Comparison of ENCODE assay signal across 8 mouse cellular contexts in genomic region chr11:101230991-101231871, GRCm38 (mm10). TPM values are rescaled to one million over a fixed set of nuclear protein-coding genes. Genes with fewer than 3 reads are reported as not detected.
A peak's percentile ranks its signal among the peaks of the same experiment; 100 is the strongest.
DNase-seq lines count a peak whose midpoint lies in the region; ATAC-seq and TF ChIP-seq lines count a peak whose summit lies in the region.

No protein-coding gene starts in this region.

- H3K4me1 ChIP-seq in forebrain, embryonic 14.5 days (ENCODE audit: control insufficient read depth, insufficient read depth, low read length) = peaks cover 7% of the 10 kb centered on the region
- peaks cover 38% of the 10 kb centered on the region for H3K4me1 ChIP-seq in limb, embryonic 10.5 days
- H3K4me1 ChIP-seq in midbrain, embryonic 11.5 days (ENCODE audit: control insufficient read depth, insufficient read depth, low read length) = peaks cover 19% of the 10 kb centered on the region
- no peaks in the 10 kb centered on the region for H3K4me1 ChIP-seq in thymus, adult 2 months (replicated peaks; ENCODE audit: control insufficient read depth, insufficient read depth, low read length)

- H3K27ac ChIP-seq in forebrain, embryonic 14.5 days (ENCODE audit: low read depth, low read length) = peak overlapping the region; percentile 44
- peak overlapping the region; percentile 83 for H3K27ac ChIP-seq in limb, embryonic 10.5 days
- H3K27ac ChIP-seq in midbrain, embryonic 11.5 days (ENCODE audit: low read depth, low read length) = peak overlapping the region; percentile 14; the same call in 1 of the 2 replicates
- no peak overlapping the region for H3K27ac ChIP-seq in thymus, adult 2 months (ENCODE audit: control insufficient read depth, insufficient read depth, low read length)

- H3K4me3 ChIP-seq in forebrain, embryonic 14.5 days (ENCODE audit: low read depth, low read length) = no peak overlapping the region
- peak overlapping the region; percentile 34 for H3K4me3 ChIP-seq in limb, embryonic 10.5 days
- H3K4me3 ChIP-seq in midbrain, embryonic 11.5 days (ENCODE audit: low read depth, low read length) = no peak overlapping the region
- no peak overlapping the region for H3K4me3 ChIP-seq in thymus, adult 2 months (ENCODE audit: control insufficient read depth, insufficient read depth, low read length)

- no peak for ATAC-seq in forebrain, embryonic 14.5 days
- no peak for ATAC-seq in midbrain, embryonic 11.5 days (ENCODE audit: low FRiP score)

- H3K27me3 ChIP-seq in forebrain, embryonic 14.5 days (replicated peaks; ENCODE audit: control insufficient read depth, insufficient read depth, low read length) = no peaks in the 10 kb centered on the region; the same call in 1 of the 2 replicates
- no peaks in the 10 kb centered on the region for H3K27me3 ChIP-seq in limb, embryonic 10.5 days (ENCODE audit: low read depth, poor library complexity, severe bottlenecking)
- H3K27me3 ChIP-seq in midbrain, embryonic 11.5 days (ENCODE audit: control insufficient read depth, insufficient read depth, low read length) = no peaks in the 10 kb centered on the region
- no peaks in the 10 kb centered on the region for H3K27me3 ChIP-seq in thymus, adult 2 months (ENCODE audit: control insufficient read depth, insufficient read depth, low read length)

- H3K9ac ChIP-seq in forebrain, embryonic 14.5 days (ENCODE audit: low read length) = no peak overlapping the region
- H3K9ac ChIP-seq in midbrain, embryonic 11.5 days (ENCODE audit: low read length) = peak overlapping the region; percentile 24; the same call in 1 of the 2 replicates

- DNase-seq in urinary bladder, postnatal 4 days (ENCODE audit: low spot score in 2 of 2) = peak; percentile 63 to 71
- no peak for DNase-seq in urinary bladder, postnatal 25 days (ENCODE audit: low spot score)
- no peak for DNase-seq in forebrain, embryonic 14.5 days (ENCODE audit: low spot score)
- peak; percentile 75 for DNase-seq in heart, postnatal 4 days
- peak; percentile 56 for DNase-seq in limb, embryonic 10.5 days (ENCODE audit: low spot score)
- no peak for DNase-seq in midbrain, embryonic 11.5 days (ENCODE audit: low spot score, missing footprints)
- no peak for DNase-seq in thymus, adult 2 months
- no peak for DNase-seq in frontal cortex, postnatal 25 days (ENCODE audit: low spot score in 2 of 2)

- H3K9me3 ChIP-seq in forebrain, embryonic 14.5 days (replicated peaks; ENCODE audit: control insufficient read depth, low read length) = no peaks in the 10 kb centered on the region
- no peaks in the 10 kb centered on the region for H3K9me3 ChIP-seq in limb, embryonic 10.5 days (replicated peaks)
- no peaks in the 10 kb centered on the region for H3K9me3 ChIP-seq in midbrain, embryonic 11.5 days (ENCODE audit: control insufficient read depth, low read length)

- H3K4me2 ChIP-seq in forebrain, embryonic 14.5 days (ENCODE audit: low read length) = no peak overlapping the region
- H3K4me2 ChIP-seq in midbrain, embryonic 11.5 days = peak overlapping the region; percentile 19

- TF ChIP-seq CTCF in thymus, adult 2 months (IDR thresholded peaks at IDR 0.05; ENCODE audit: borderline replicate concordance, control insufficient read depth, extremely low read depth, insufficient read depth, low read length, poor library complexity) = no peak

- no peaks in the 10 kb centered on the region for H3K36me3 ChIP-seq in forebrain, embryonic 14.5 days (ENCODE audit: control insufficient read depth, insufficient read depth, low read length)
- H3K36me3 ChIP-seq in limb, embryonic 10.5 days = no peaks in the 10 kb centered on the region
- no peaks in the 10 kb centered on the region for H3K36me3 ChIP-seq in midbrain, embryonic 11.5 days (ENCODE audit: control insufficient read depth, insufficient read depth, low read length)
- no peaks in the 10 kb centered on the region for H3K36me3 ChIP-seq in thymus, adult 2 months (ENCODE audit: control insufficient read depth, insufficient read depth, low read length)

- WGBS in forebrain, embryonic 14.5 days = 16% methylated on average over 18 of the region's 18 CpGs
- WGBS in limb, embryonic 10.5 days = 5% methylated on average over 18 of the region's 18 CpGs
- 13% methylated on average over 18 of the region's 18 CpGs for WGBS in midbrain, embryonic 11.5 days
- WGBS in thymus, adult 2 months = 22% methylated on average over 18 of the region's 18 CpGs

- TF ChIP-seq POLR2A in thymus, adult 2 months (IDR thresholded peaks at IDR 0.05; ENCODE audit: control insufficient read depth, extremely low read depth, insufficient read depth, low read length, poor library complexity) = no peak

RNA-seq across cellular contexts. Expression of gene Ezh1, which starts 5.0 kb away (rescaled TPM):
- polyA plus RNA-seq in forebrain, embryonic 14.5 days (2014; fragmentation: Nextera tagmentation; extraction: Ambion mirVana) = 16.1 and 22.4 TPM in 2 replicates
- 10 to 100 TPM; 14.7 to 15.0 TPM for total RNA-seq in heart, postnatal 4 days (2021)
- 10.1 and 13.6 TPM in 2 replicates for polyA plus RNA-seq in limb, embryonic 10.5 days (2016; fragmentation: Nextera tagmentation; extraction: Ambion mirVana)
- polyA plus RNA-seq in midbrain, embryonic 11.5 days (2014; fragmentation: Nextera tagmentation; extraction: Ambion mirVana) = 10.4 and 10.6 TPM in 2 replicates
- 38.8 and 43.3 TPM in 2 replicates for polyA plus RNA-seq in thymus, adult 2 months (2012; rRNA removed)

RNA-seq across cellular contexts. Expression of gene Ramp2, which starts 14.6 kb away (rescaled TPM):
- polyA plus RNA-seq in forebrain, embryonic 14.5 days (2014; fragmentation: Nextera tagmentation; extraction: Ambion mirVana) = 80.4 and 80.9 TPM in 2 replicates
- 100 to 1,000 TPM; 122 to 134 TPM for total RNA-seq in heart, postnatal 4 days (2021)
- 54.2 and 61.5 TPM in 2 replicates for polyA plus RNA-seq in limb, embryonic 10.5 days (2016; fragmentation: Nextera tagmentation; extraction: Ambion mirVana)
- 65.6 and 73.4 TPM in 2 replicates for polyA plus RNA-seq in midbrain, embryonic 11.5 days (2014; fragmentation: Nextera tagmentation; extraction: Ambion mirVana)
- polyA plus RNA-seq in thymus, adult 2 months (2012; rRNA removed) = 13.5 and 20.5 TPM in 2 replicates

RNA-seq across cellular contexts. Expression of gene Vps25, which starts 22.3 kb away (rescaled TPM):
- 110 and 118 TPM in 2 replicates for polyA plus RNA-seq in forebrain, embryonic 14.5 days (2014; fragmentation: Nextera tagmentation; extraction: Ambion mirVana)
- 10 to 100 TPM; 87.6 to 88.7 TPM for total RNA-seq in heart, postnatal 4 days (2021)
- polyA plus RNA-seq in limb, embryonic 10.5 days (2016; fragmentation: Nextera tagmentation; extraction: Ambion mirVana) = 118 and 127 TPM in 2 replicates
- 122 and 130 TPM in 2 replicates for polyA plus RNA-seq in midbrain, embryonic 11.5 days (2014; fragmentation: Nextera tagmentation; extraction: Ambion mirVana)
- 88.3 and 92.6 TPM in 2 replicates for polyA plus RNA-seq in thymus, adult 2 months (2012; rRNA removed)

RNA-seq across cellular contexts. Expression of gene Wnk4, which starts 29.1 kb away (rescaled TPM):
- 3.0 and 3.4 TPM in 2 replicates for polyA plus RNA-seq in forebrain, embryonic 14.5 days (2014; fragmentation: Nextera tagmentation; extraction: Ambion mirVana)
- 1 to 10 TPM; 4.5 to 7.2 TPM for total RNA-seq in heart, postnatal 4 days (2021)
- polyA plus RNA-seq in limb, embryonic 10.5 days (2016; fragmentation: Nextera tagmentation; extraction: Ambion mirVana) = 4.7 and 6.2 TPM in 2 replicates
- polyA plus RNA-seq in midbrain, embryonic 11.5 days (2014; fragmentation: Nextera tagmentation; extraction: Ambion mirVana) = 4.8 and 5.2 TPM in 2 replicates
- polyA plus RNA-seq in thymus, adult 2 months (2012; rRNA removed) = 1.2 TPM in 2 replicates

RNA-seq across cellular contexts. Expression of gene Cntd1, which starts 47.6 kb away (rescaled TPM):
- 0.76 and 1.3 TPM in 2 replicates for polyA plus RNA-seq in forebrain, embryonic 14.5 days (2014; fragmentation: Nextera tagmentation; extraction: Ambion mirVana)
- under 1 TPM; 0.41 to 0.47 TPM for total RNA-seq in heart, postnatal 4 days (2021)
- polyA plus RNA-seq in limb, embryonic 10.5 days (2016; fragmentation: Nextera tagmentation; extraction: Ambion mirVana) = 1.1 TPM in 2 replicates
- 1.4 and 1.7 TPM in 2 replicates for polyA plus RNA-seq in midbrain, embryonic 11.5 days (2014; fragmentation: Nextera tagmentation; extraction: Ambion mirVana)
- polyA plus RNA-seq in thymus, adult 2 months (2012; rRNA removed) = 0.71 and 0.84 TPM in 2 replicates

Comparison
In these comparisons a context has a peak if more than half of its experiments do, and no peak if none do; other contexts are left out.
1. DNase-seq: peak in urinary bladder, postnatal 4 days (2 of 2), heart, postnatal 4 days (single experiment) and limb, embryonic 10.5 days (single experiment); none in urinary bladder, postnatal 25 days (single experiment), forebrain, embryonic 14.5 days (single experiment), midbrain, embryonic 11.5 days (single experiment), thymus, adult 2 months (single experiment) and frontal cortex, postnatal 25 days (0 of 2).